Mouse (Mus musculus) kidney, adult 2 months (tissue): ENCODE measurements around the gene Cnot1.
A peak's percentile ranks its signal among the peaks of the same experiment; 100 is the strongest.

Source experiments
- CTCF ChIP-seq: fragments of 200-500 bp; conservative IDR thresholded peaks from 2 replicates; pipeline ENCODE4 v1.5.1; 2011; ENCODE audit warnings: low read depth, mild to moderate bottlenecking, control low read depth, low read length, moderate library complexity, mixed read lengths; ENCODE audit not compliant: insufficient read depth, insufficient read length
- POLR2A ChIP-seq: fragments of 200-500 bp; IDR thresholded peaks from one replicate; pipeline ENCODE4 v1.6.1; 2011; ENCODE audit warnings: low read depth, low read length, control low read depth

DNA sequence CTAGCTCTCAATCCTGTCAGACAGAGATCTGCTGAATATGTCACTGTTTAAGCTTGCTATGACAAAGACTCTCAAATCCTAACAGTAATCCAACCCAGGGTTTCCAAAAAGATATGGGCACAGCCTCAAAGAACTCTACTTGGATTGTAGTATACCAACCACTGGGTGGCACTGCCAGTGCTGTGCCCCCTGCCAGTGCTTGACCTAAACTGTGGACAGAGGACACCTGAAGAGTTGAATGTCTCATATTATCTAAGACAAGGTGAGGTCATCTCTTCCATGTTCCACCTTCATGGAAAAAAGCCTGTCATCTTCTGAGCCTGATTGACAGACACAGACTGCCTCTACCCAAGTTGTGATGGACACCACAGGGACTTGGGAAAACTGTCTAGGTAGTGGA lies 24.6 kb downstream of the Cnot1 start:
- TF ChIP-seq CTCF (0 out of 2 replicates have a peak, but pooled peaks have one; percentile 10), POLR2A (no peak)
